Mouse (Mus musculus): ENCODE measurements at regions not wholly inside any gene's neighbourhood (a gene's known extent, or its start where the extent isn't known, plus 50 kb on each side); places are given as distances from the start of the nearest gene placed in this dataset.

DNA sequence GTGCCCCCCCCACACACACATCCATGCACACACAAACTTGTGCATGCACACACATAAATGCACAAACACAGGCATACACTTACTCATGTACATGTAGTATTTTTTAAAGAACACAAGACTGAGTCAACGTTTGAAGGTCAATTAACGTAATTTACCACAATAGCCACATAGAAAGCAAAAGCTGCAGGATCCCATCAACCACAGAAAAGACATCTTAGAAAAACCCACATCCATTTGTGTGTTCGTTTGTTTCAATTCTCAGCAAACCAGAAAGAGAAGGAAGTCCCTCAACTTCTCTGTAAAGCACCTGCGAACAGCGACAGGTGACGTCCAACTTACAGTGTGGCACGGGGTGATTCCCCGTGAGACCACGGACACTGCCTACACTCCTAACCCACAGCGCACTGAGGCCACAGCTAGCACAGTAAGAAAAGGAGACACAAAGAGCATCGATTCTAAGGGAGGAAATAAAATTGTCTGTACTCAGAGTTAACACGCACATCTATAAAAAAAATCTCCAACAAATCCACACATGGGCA, 53.8 kb downstream of the Dio3 start:
- WGBS: 88% methylated on average over 12 of the region's 12 CpGs

DNA sequence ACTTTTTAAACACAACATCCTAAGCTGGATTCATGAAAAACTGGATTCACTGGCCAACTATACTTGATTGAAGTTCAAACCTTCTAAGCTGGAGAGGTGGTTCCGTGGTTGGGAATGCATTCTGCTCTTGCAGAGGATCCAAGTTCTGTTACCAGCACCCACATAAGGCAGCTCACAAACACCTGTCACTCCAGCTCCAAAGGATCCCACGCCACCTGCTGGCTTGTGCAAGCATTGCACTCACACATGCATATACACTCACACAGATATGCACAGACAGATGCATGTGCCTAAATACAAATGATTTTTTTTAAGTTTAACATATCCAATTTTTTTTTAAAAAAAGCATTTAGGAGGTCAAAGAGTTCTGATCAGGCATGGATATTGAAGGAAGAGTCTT, 55.7 kb downstream of the Dio3 start:
- 68% methylated on average over 2 of the region's 2 CpGs for WGBS

More for the DNA sequence above, 53.8 kb downstream of the Dio3 start:
- Histone ChIP-seq H3K4me3 (ENCODE audit: insufficient read depth, low read depth, low read length) (no peak overlapping the region), H3K27ac (ENCODE audit: insufficient read depth, low read depth, low read length) (no peak overlapping the region), H3K27me3 (replicated peaks; ENCODE audit: control insufficient read depth, insufficient read depth, low read length) (no peaks in the 10 kb centered on the region), H3K4me1 (ENCODE audit: control insufficient read depth, insufficient read depth, low read length) (no peaks in the 10 kb centered on the region), H3K36me3 (ENCODE audit: control insufficient read depth, insufficient read depth, low read length) (no peaks in the 10 kb centered on the region)
- DNase-seq: no peak
- TF ChIP-seq CTCF (conservative IDR thresholded peaks at IDR 0.05; ENCODE audit: insufficient read depth, insufficient read length, low read depth, low read length) (no peak), POLR2A (IDR thresholded peaks at IDR 0.05; ENCODE audit: low read depth, low read length) (no peak)

DNA sequence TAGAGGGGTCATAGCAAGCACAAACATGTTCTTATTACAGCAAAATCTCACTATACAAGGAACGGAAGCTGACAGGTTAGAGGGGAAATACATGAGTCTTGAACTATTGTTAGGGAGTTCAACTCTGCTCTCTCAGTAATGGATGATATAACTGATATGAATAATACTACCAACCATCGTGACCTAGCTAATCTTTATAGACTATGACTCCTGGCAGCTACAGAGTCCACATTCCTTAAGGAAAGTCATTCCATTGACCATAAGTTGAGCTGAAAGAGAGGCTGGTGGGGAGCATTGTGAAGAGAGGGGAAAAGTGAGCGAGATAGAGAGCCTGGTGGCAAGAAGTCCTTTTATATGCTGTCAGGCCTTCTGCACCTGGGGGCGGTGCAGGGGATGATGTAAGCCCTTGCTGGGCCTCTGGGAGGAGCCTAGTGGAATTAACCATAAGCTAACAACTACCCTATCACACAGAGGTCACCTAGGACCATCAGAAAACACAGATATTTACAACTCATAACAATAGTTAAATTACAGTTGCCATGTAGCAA, 65.5 kb downstream of the Dio3 start:
- Histone ChIP-seq H3K4me1 (ENCODE audit: control insufficient read depth, insufficient read depth, low read length) (no peaks in the 10 kb centered on the region), H3K36me3 (ENCODE audit: control insufficient read depth, insufficient read depth, low read length) (no peaks in the 10 kb centered on the region), H3K27me3 (replicated peaks; ENCODE audit: control insufficient read depth, insufficient read depth, low read length) (no peaks in the 10 kb centered on the region), H3K27ac (ENCODE audit: insufficient read depth, low read depth, low read length) (no peak overlapping the region), H3K4me3 (ENCODE audit: insufficient read depth, low read depth, low read length) (no peak overlapping the region)
- WGBS: 70% methylated on average over 4 of the region's 4 CpGs
- DNase-seq: no peak
- TF ChIP-seq CTCF (conservative IDR thresholded peaks at IDR 0.05; ENCODE audit: insufficient read depth, insufficient read length, low read depth, low read length) (no peak), POLR2A (IDR thresholded peaks at IDR 0.05; ENCODE audit: low read depth, low read length) (no peak)

More for the DNA sequence above, 55.7 kb downstream of the Dio3 start:
- no peak for DNase-seq
- Histone ChIP-seq H3K36me3 (ENCODE audit: control insufficient read depth, insufficient read depth, low read length) (no peaks in the 10 kb centered on the region), H3K4me3 (ENCODE audit: insufficient read depth, low read depth, low read length) (no peak overlapping the region), H3K27ac (ENCODE audit: insufficient read depth, low read depth, low read length) (no peak overlapping the region), H3K4me1 (ENCODE audit: control insufficient read depth, insufficient read depth, low read length) (no peaks in the 10 kb centered on the region), H3K27me3 (replicated peaks; ENCODE audit: control insufficient read depth, insufficient read depth, low read length) (no peaks in the 10 kb centered on the region)
- TF ChIP-seq CTCF (conservative IDR thresholded peaks at IDR 0.05; ENCODE audit: insufficient read depth, insufficient read length, low read depth, low read length) (0 out of 2 replicates have a peak, but pooled peaks have one; percentile 5), POLR2A (IDR thresholded peaks at IDR 0.05; ENCODE audit: low read depth, low read length) (no peak)

DNA sequence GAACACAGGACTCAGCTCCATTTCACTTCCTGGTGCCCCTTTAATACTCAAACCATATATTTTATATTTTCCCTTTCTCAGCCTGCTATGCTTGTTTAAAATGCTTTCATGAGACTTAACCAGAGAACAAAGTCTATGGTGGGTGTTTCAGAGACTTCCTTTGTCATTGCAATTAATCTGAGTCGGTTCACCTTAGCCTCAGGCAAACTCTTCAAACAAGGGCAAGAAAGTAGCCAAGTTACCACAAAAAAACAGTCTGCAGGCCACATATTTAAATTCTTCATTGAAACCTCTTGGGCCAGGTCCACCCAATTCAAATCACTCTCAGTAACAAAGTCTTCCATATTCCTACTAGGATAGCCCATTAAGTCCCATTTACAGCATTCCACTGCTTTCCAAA, 70.8 kb downstream of the Dio3 start:
- H3K4me3 ChIP-seq (ENCODE audit: insufficient read depth, low read depth, low read length): no peak overlapping the region
- no peak for DNase-seq
- H3K27ac ChIP-seq (ENCODE audit: insufficient read depth, low read depth, low read length): no peak overlapping the region
- no peaks in the 10 kb centered on the region for H3K36me3 ChIP-seq (ENCODE audit: control insufficient read depth, insufficient read depth, low read length)
- TF ChIP-seq POLR2A (IDR thresholded peaks at IDR 0.05; ENCODE audit: low read depth, low read length) (no peak), CTCF (conservative IDR thresholded peaks at IDR 0.05; ENCODE audit: insufficient read depth, insufficient read length, low read depth, low read length) (no peak)
- no peaks in the 10 kb centered on the region for H3K4me1 ChIP-seq (ENCODE audit: control insufficient read depth, insufficient read depth, low read length)
- H3K27me3 ChIP-seq (replicated peaks; ENCODE audit: control insufficient read depth, insufficient read depth, low read length): no peaks in the 10 kb centered on the region
- WGBS: 69% methylated on average over 1 of the region's 1 CpGs

DNA sequence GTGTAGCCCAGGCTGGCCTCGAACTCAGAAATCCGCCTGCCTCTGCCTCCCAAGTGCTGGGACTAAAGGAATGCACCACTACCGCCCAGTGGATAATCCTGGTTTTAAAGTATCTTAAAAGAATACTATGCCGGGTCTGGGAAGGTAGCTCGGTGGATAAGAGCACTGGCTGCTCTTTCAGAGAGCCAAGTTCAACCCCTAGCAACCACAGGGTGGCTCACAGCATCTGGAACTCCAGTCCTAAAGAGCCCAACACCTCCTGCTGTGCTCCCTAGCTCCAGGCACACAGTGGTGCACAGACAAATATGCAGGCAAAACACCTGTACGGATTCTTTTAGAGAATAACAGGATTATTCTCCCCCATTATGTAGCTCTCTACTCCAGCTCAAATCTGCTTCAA, 77.0 kb downstream of the Dio3 start:
- Histone ChIP-seq H3K36me3 (ENCODE audit: control insufficient read depth, insufficient read depth, low read length) (no peaks in the 10 kb centered on the region), H3K27me3 (replicated peaks; ENCODE audit: control insufficient read depth, insufficient read depth, low read length) (no peaks in the 10 kb centered on the region), H3K4me3 (ENCODE audit: insufficient read depth, low read depth, low read length) (no peak overlapping the region), H3K27ac (ENCODE audit: insufficient read depth, low read depth, low read length) (no peak overlapping the region), H3K4me1 (ENCODE audit: control insufficient read depth, insufficient read depth, low read length) (no peaks in the 10 kb centered on the region)
- TF ChIP-seq CTCF (conservative IDR thresholded peaks at IDR 0.05; ENCODE audit: insufficient read depth, insufficient read length, low read depth, low read length) (no peak), POLR2A (IDR thresholded peaks at IDR 0.05; ENCODE audit: low read depth, low read length) (no peak)
- WGBS: 82% methylated on average over 6 of the region's 6 CpGs
- no peak for DNase-seq

DNA sequence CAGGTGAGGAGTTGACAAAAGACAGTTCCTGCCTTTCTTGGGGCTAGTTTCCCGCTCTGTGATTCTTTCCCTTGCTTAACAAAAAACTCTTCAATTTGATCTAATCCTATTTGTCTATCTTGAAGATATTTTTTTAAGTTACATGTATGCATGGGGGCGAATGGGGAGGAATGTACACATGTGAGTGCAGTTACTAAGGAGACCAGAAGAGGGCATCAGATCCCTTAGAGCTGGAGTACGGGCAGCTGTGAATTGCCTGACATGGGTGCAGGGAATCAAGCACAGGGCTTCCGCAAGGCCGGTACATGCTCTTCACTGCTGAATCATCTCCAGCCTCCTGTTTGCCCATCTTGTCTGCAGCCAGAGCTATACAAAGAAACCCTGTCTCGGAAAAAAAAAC, 79.8 kb upstream of the Ppp2r5c start:
- Histone ChIP-seq H3K36me3 (ENCODE audit: control insufficient read depth, insufficient read depth, low read length) (no peaks in the 10 kb centered on the region), H3K27ac (ENCODE audit: insufficient read depth, low read depth, low read length) (no peak overlapping the region), H3K4me1 (ENCODE audit: control insufficient read depth, insufficient read depth, low read length) (no peaks in the 10 kb centered on the region), H3K27me3 (replicated peaks; ENCODE audit: control insufficient read depth, insufficient read depth, low read length) (no peaks in the 10 kb centered on the region), H3K4me3 (ENCODE audit: insufficient read depth, low read depth, low read length) (no peak overlapping the region)
- no peak for DNase-seq
- TF ChIP-seq POLR2A (IDR thresholded peaks at IDR 0.05; ENCODE audit: low read depth, low read length) (no peak), CTCF (conservative IDR thresholded peaks at IDR 0.05; ENCODE audit: insufficient read depth, insufficient read length, low read depth, low read length) (no peak)
- WGBS: 92% methylated on average over 6 of the region's 6 CpGs

DNA sequence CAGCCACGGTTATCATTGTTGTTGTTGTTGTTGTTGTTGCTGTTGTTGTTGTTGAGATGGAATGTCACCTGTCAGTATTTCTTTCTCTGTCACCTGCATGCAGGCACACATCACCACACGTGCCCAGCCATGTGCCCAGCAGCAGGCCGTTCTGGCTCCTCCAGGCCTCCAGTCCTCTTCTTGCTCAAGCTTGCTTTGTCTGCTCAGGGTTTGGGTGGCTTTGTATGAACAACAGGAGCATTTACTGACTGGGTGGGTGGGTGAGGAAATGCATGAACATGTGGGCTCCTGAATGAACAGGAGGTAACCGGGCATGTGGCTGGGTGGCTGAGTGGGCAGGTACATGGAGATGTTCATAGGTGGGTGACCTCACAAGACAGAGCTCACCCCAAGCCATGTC, 79.1 kb upstream of the Ppp2r5c start:
- Histone ChIP-seq H3K27me3 (replicated peaks; ENCODE audit: control insufficient read depth, insufficient read depth, low read length) (no peaks in the 10 kb centered on the region), H3K27ac (ENCODE audit: insufficient read depth, low read depth, low read length) (no peak overlapping the region), H3K4me3 (ENCODE audit: insufficient read depth, low read depth, low read length) (no peak overlapping the region), H3K4me1 (ENCODE audit: control insufficient read depth, insufficient read depth, low read length) (no peaks in the 10 kb centered on the region), H3K36me3 (ENCODE audit: control insufficient read depth, insufficient read depth, low read length) (no peaks in the 10 kb centered on the region)
- WGBS: 90% methylated on average over 4 of the region's 4 CpGs
- no peak for DNase-seq
- TF ChIP-seq CTCF (conservative IDR thresholded peaks at IDR 0.05; ENCODE audit: insufficient read depth, insufficient read length, low read depth, low read length): no peak
- TF ChIP-seq POLR2A (IDR thresholded peaks at IDR 0.05; ENCODE audit: low read depth, low read length): no peak

All from kidney, adult 2 months (tissue).